Mouse (Mus musculus) adrenal gland, adult 2 months (tissue): Measurements from ENCODE around the gene Zbed6. TPM values are rescaled to one million over a fixed set of nuclear protein-coding genes. Genes with fewer than 3 reads are reported as not detected.

Experiments
- polyA plus RNA-seq: library from polyadenylated mRNA; depleted of rRNA; stranded (reverse); fragments of >200 nt; gene quantifications from 2 replicates; pipeline ENCODE4 v1.2.3, GENCODE M21; 2012; rRNA removed
- total RNA-seq, 2 experiments: library from RNA; stranded (reverse); gene quantifications; 2 replicates each; pipeline ENCODE4 v1.2.3; 2021

Gene Zbed6
- total and polyA plus RNA-seq, 3 experiments, result 8.7 to 10.3 TPM; not detected in 1

Other genes starting within 250 kb of the Zbed6 start
- 10 to 100 TPM; 14.5 to 18.0 TPM for gene Sox13, start 236.5 kb downstream of the Zbed6 start, total RNA-seq
- 24.1 and 26.2 TPM in 2 replicates for gene Sox13, start 236.5 kb downstream of the Zbed6 start, polyA plus RNA-seq
- 100 to 1,000 TPM in 1 of 2 experiments, 10 to 100 TPM in 1; 78.9 to 116 TPM for gene Snrpe, start 50.6 kb downstream of the Zbed6 start, total RNA-seq
- gene Snrpe, start 50.6 kb downstream of the Zbed6 start, polyA plus RNA-seq, result 2.1 and 2.3 TPM in 2 replicates
- 10 to 100 TPM; 22.6 to 28.5 TPM for gene Gm38394, start 433 bp upstream of the Zbed6 start, total RNA-seq
- gene Gm38394, start 433 bp upstream of the Zbed6 start, polyA plus RNA-seq, result 1.9 and 2.0 TPM in 2 replicates
- under 1 TPM in 1 of 2 experiments, not detected in 1; 0.31 TPM for gene Lax1, start 29.2 kb upstream of the Zbed6 start, total RNA-seq
- 0.17 and 0.18 TPM in 2 replicates for gene Lax1, start 29.2 kb upstream of the Zbed6 start, polyA plus RNA-seq
- gene Atp2b4, start 140.2 kb upstream of the Zbed6 start, total RNA-seq, result 10 to 100 TPM; 24.9 to 39.7 TPM
- 4.2 and 4.5 TPM in 2 replicates for gene Atp2b4, start 140.2 kb upstream of the Zbed6 start, polyA plus RNA-seq
- gene Optc, start 247.1 kb upstream of the Zbed6 start, total RNA-seq, result 1 to 10 TPM in 1 of 2 experiments, under 1 TPM in 1; 0.98 to 1.0 TPM
- 0.83 and 1.3 TPM in 2 replicates for gene Optc, start 247.1 kb upstream of the Zbed6 start, polyA plus RNA-seq